Mouse (Mus musculus) spleen, postnatal 14 days (tissue): ENCODE results near the gene Teddm3.
"Not testable (repeated sequence)": the region's sequence is repeated elsewhere in the genome, so short reads cannot be mapped to it uniquely, and the experiment has no call there.

Experiments
- DNase-seq, 2 experiments: peaks; one replicate each; pipeline ENCODE4 v3.0.0; 2021 to 2022; ENCODE audit warnings: low spot score in 2 of 2

Teddm3 gene

GRCm38 (mm10) chr16:21151564-21152361, 2.0 kb downstream of the Teddm3 start:
- DNase-seq: no peak

- no peak for DNase-seq
Observed at GRCm38 (mm10) chr16:21149896-21150295, 3.9 kb downstream of the Teddm3 start.

GRCm38 (mm10) chr16:21148451-21148850, 5.3 kb downstream of the Teddm3 start:
- not testable (repeated sequence) for DNase-seq

- DNase-seq: no peak
Observed at GRCm38 (mm10) chr16:21136312-21137083, 17.3 kb downstream of the Teddm3 start.

- not testable (repeated sequence) for DNase-seq
Observed at GRCm38 (mm10) chr16:21127666-21128065, 26.1 kb downstream of the Teddm3 start.

- DNase-seq: not testable (repeated sequence)
Observed at GRCm38 (mm10) chr16:21122776-21123175, 31.0 kb downstream of the Teddm3 start.

- DNase-seq: no peak
Observed at GRCm38 (mm10) chr16:21116078-21116477, 37.7 kb downstream of the Teddm3 start.

GRCm38 (mm10) chr16:21109473-21109872, 44.3 kb downstream of the Teddm3 start:
- DNase-seq: no peak
